Comparison of ENCODE assay signal across 21 mouse cellular contexts in genomic region chr8:120318476-120318991, GRCm38 (mm10).
DNase-seq lines count a peak whose midpoint lies in the region; ATAC-seq and TF ChIP-seq lines count a peak whose summit lies in the region.
"Had no signal": no experiment of that assay in that cellular context is flagged by ENCODE, and none has a peak within 500 bp of the region (broad histone marks: within the 10 kb centered on the region; RNA-seq: fewer than 3 reads in every experiment).

No protein-coding gene starts in this region.

- H3K36me3 ChIP-seq in lung, embryonic 14.5 days (ENCODE audit: insufficient read depth): no peaks in the 10 kb centered on the region
- no peaks in the 10 kb centered on the region for H3K36me3 ChIP-seq in C2C12 (ENCODE audit: control insufficient read depth, insufficient read depth)
- H3K36me3 ChIP-seq: forebrain, embryonic 15.5 days; G1E; hindbrain, embryonic 12.5 days; liver, embryonic 13.5 days; lung, embryonic 15.5 days had no signal

- no peak for ATAC-seq in lung, embryonic 14.5 days (ENCODE audit: insufficient read depth)
- ATAC-seq: forebrain, embryonic 15.5 days; inflammation-experienced regulatory T-cells, adult 6 months had no signal

- H3K4me2 ChIP-seq in lung, embryonic 14.5 days: no peak overlapping the region
- H3K4me2 ChIP-seq: forebrain, embryonic 15.5 days; heart, embryonic 11.5 days; hindbrain, embryonic 12.5 days; liver, embryonic 13.5 days; lung, embryonic 15.5 days had no signal

- peaks cover 3% of the 10 kb centered on the region for H3K79me3 ChIP-seq in C2C12 (ENCODE audit: low read depth)

- H3K79me2 ChIP-seq in C2C12 (ENCODE audit: control insufficient read depth, insufficient read depth): peaks cover 19% of the 10 kb centered on the region

- H3K4me3 ChIP-seq in lung, embryonic 14.5 days (ENCODE audit: low read depth, low read length): no peak overlapping the region
- peak overlapping the region; percentile 22 for H3K4me3 ChIP-seq in C2C12 (ENCODE audit: insufficient read depth, poor library complexity, severe bottlenecking)
- H3K4me3 ChIP-seq: forebrain, embryonic 15.5 days; hindbrain, embryonic 12.5 days; liver, embryonic 13.5 days; lung, embryonic 15.5 days had no signal

- H3K4me1 ChIP-seq in lung, embryonic 14.5 days (ENCODE audit: insufficient read depth): peaks cover 13% of the 10 kb centered on the region

- H3K27ac ChIP-seq in lung, embryonic 14.5 days (ENCODE audit: low read depth): 0 out of 2 replicates have a peak overlapping the region, but pooled peaks have one; percentile 36
- H3K27ac ChIP-seq: liver, embryonic 13.5 days; lung, embryonic 15.5 days; macrophage had no signal

- no peaks in the 10 kb centered on the region for H3K27me3 ChIP-seq in lung, embryonic 14.5 days (ENCODE audit: insufficient read depth, low read length)
- H3K27me3 ChIP-seq in C2C12 (ENCODE audit: control insufficient read depth, insufficient read depth, insufficient read length): no peaks in the 10 kb centered on the region
- H3K27me3 ChIP-seq: forebrain, embryonic 15.5 days; lung, embryonic 15.5 days had no signal

- TF ChIP-seq CTCF in lung, embryonic 14.5 days (IDR thresholded peaks at IDR 0.05; ENCODE audit: low read depth): no peak
- no peak for TF ChIP-seq CTCF in C2C12 (IDR thresholded peaks at IDR 0.05; ENCODE audit: control insufficient read depth, insufficient read depth, insufficient read length)

- WGBS in lung, embryonic 14.5 days: 51% methylated on average over 12 of the region's 12 CpGs

- H3K9me3 ChIP-seq in lung, embryonic 14.5 days (ENCODE audit: low read depth, low read length): no peaks in the 10 kb centered on the region
- H3K9me3 ChIP-seq: forebrain, embryonic 15.5 days; G1E; hindbrain, embryonic 12.5 days; liver, embryonic 13.5 days; lung, embryonic 15.5 days had no signal

- no peak overlapping the region for H3K9ac ChIP-seq in lung, embryonic 14.5 days
- H3K9ac ChIP-seq: forebrain, embryonic 15.5 days; hindbrain, embryonic 12.5 days; liver, embryonic 13.5 days; lung, embryonic 15.5 days had no signal

- H3ac ChIP-seq in C2C12 (ENCODE audit: control insufficient read depth, insufficient read length, low read depth): peak overlapping the region; percentile 31

- no peak for DNase-seq in lung, embryonic 14.5 days
- DNase-seq in lung, postnatal 4 days: no peak
- DNase-seq in NIH3T3 (ENCODE audit: low read depth): peak; percentile 80
- peak; percentile 61 for DNase-seq in fibroblast of lung, adult 2 months (ENCODE audit: low read depth)
- DNase-seq in layer of hippocampus, postnatal 14 days (ENCODE audit: low spot score in 2 of 2): no peak
- no peak for DNase-seq in heart, adult 8-10 months (ENCODE audit: low spot score)
- DNase-seq: cerebellum, adult 8-10 months; heart, postnatal 10 days; kidney, adult 2 months; kidney, postnatal 10 days; liver, embryonic 13.5 days; midbrain, embryonic 14.5 days; thymus, postnatal 36 days had no signal

TF ChIP-seq in C2C12, 6 proteins besides CTCF, POLR2A, EP300 and RAD21:
- TF ChIP-seq MYOD1 (IDR thresholded peaks at IDR 0.05; ENCODE audit: control insufficient read depth, insufficient read length, low read depth) (no peak), USF1 (IDR thresholded peaks at IDR 0.05; ENCODE audit: low read depth) (no peak), MAX (IDR thresholded peaks at IDR 0.05) (peak; percentile 23), FOSL1 (IDR thresholded peaks at IDR 0.05; ENCODE audit: insufficient read depth, low read length, poor library complexity, severe bottlenecking) (peak; percentile 90)

Comparison
In these comparisons a context has a peak if more than half of its experiments do, and no peak if none do; other contexts are left out.
1. DNase-seq: peak in NIH3T3 (single experiment) and fibroblast of lung, adult 2 months (single experiment); none in lung, embryonic 14.5 days (single experiment), lung, postnatal 4 days (0 of 2), layer of hippocampus, postnatal 14 days (0 of 2) and heart, adult 8-10 months (single experiment).